Mouse (Mus musculus) embryonic facial prominence, embryonic 13.5 days (tissue): Measurements from ENCODE around the gene Pdgfa. TPM values are rescaled to one million over a fixed set of nuclear protein-coding genes. Genes with fewer than 3 reads are reported as not detected.
A peak's percentile ranks its signal among the peaks of the same experiment; 100 is the strongest.

ENCODE experiments used
- ATAC-seq: fragments of 200-750 bp; cut with Nextera tagmentation; 2 replicates; pipeline ENCODE4 v1.8.0; 2017; ENCODE audit warnings: low read depth; ENCODE audit not compliant: insufficient number of reproducible peaks, insufficient read depth, low FRiP score, low TSS enrichment
- H3K27ac ChIP-seq: fragments of 300-500 bp; sonication (generic); 2 replicates; pipeline ENCODE4 v1.5.1; 2015; ENCODE audit warnings: moderate library complexity, mild to moderate bottlenecking, inconsistent platforms
- H3K27me3 ChIP-seq: fragments of 300-500 bp; sonication (generic); 2 replicates; pipeline ENCODE4 v1.6.1; 2015; ENCODE audit warnings: mild to moderate bottlenecking, inconsistent platforms
- H3K36me3 ChIP-seq: fragments of 300-500 bp; sonication (generic); 2 replicates; pipeline ENCODE4 v1.6.1; 2015; ENCODE audit warnings: mild to moderate bottlenecking, inconsistent platforms
- H3K4me1 ChIP-seq: fragments of 300-500 bp; sonication (generic); 2 replicates; pipeline ENCODE4 v1.6.1; 2015; ENCODE audit warnings: inconsistent platforms
- H3K4me2 ChIP-seq: fragments of 300-500 bp; sonication (generic); 2 replicates; pipeline ENCODE4 v1.6.1; 2015; ENCODE audit warnings: moderate library complexity, mild to moderate bottlenecking, inconsistent platforms
- H3K4me3 ChIP-seq: fragments of 300-500 bp; sonication (generic); 2 replicates; pipeline ENCODE4 v1.5.1; 2015; ENCODE audit warnings: mild to moderate bottlenecking, inconsistent platforms
- H3K9ac ChIP-seq: fragments of 300-500 bp; sonication (generic); 2 replicates; pipeline ENCODE4 v1.6.1; 2015; ENCODE audit warnings: mild to moderate bottlenecking, inconsistent platforms
- H3K9me3 ChIP-seq: fragments of 300-500 bp; sonication (generic); 2 replicates; pipeline ENCODE4 v1.6.1; 2016; ENCODE audit warnings: inconsistent platforms
- WGBS: fragments of 180-500 bp; shearing (Covaris S2); methylation state at CpG from one replicate; pipeline ENCODE4 v1.1.7; 2015; ENCODE audit warnings: mixed read lengths; 5-methylcytosine and 5-hydroxymethylcytosine counted together
- polyA plus RNA-seq: library from polyadenylated mRNA; unstranded; fragments of >200 nt; fragmentation: Nextera tagmentation; extraction: Ambion mirVana; gene quantifications from 2 replicates; pipeline ENCODE4 v1.2.1, GENCODE M21; 2015

The Pdgfa gene
- polyA plus RNA-seq, 1 experiment from 2014 or later = 58.6 TPM

- peaks cover 20% of the 10 kb centered on the region for H3K27me3 ChIP-seq
- H3K4me2 ChIP-seq = peak overlapping the region; percentile 23
- ATAC-seq = no peak
- H3K27ac ChIP-seq = peak overlapping the region; percentile 80
- no peak overlapping the region for H3K4me3 ChIP-seq
- 9% methylated on average over 18 of the region's 18 CpGs for WGBS
- H3K9me3 ChIP-seq = no peaks in the 10 kb centered on the region
- H3K4me1 ChIP-seq = peaks cover 28% of the 10 kb centered on the region
- no peaks in the 10 kb centered on the region for H3K36me3 ChIP-seq
- H3K9ac ChIP-seq = peak overlapping the region; percentile 28; the same call in 1 of the 2 replicates
These were observed 64.4 kb downstream of the Pdgfa start for GRCm38 (mm10) chr5:138932460-138933432.

GRCm38 (mm10) chr5:138931836-138932235, 65.3 kb downstream of the Pdgfa start:
- H3K4me1 ChIP-seq = peaks cover 28% of the 10 kb centered on the region
- peak overlapping the region; percentile 23; the same call in 1 of the 2 replicates for H3K4me2 ChIP-seq
- ATAC-seq = no peak
- H3K4me3 ChIP-seq = no peak overlapping the region
- H3K27ac ChIP-seq = peak overlapping the region; percentile 83
- peak overlapping the region; percentile 28; the same call in 1 of the 2 replicates for H3K9ac ChIP-seq
- no peaks in the 10 kb centered on the region for H3K9me3 ChIP-seq
- WGBS = 13% methylated on average over 13 of the region's 13 CpGs
- H3K36me3 ChIP-seq = no peaks in the 10 kb centered on the region
- H3K27me3 ChIP-seq = peaks cover 20% of the 10 kb centered on the region

GRCm38 (mm10) chr5:138929879-138930507, 67.2 kb downstream of the Pdgfa start:
- 43% methylated on average over 10 of the region's 10 CpGs for WGBS
- no peak overlapping the region for H3K4me2 ChIP-seq
- no peaks in the 10 kb centered on the region for H3K36me3 ChIP-seq
- H3K27ac ChIP-seq = peak overlapping the region; percentile 83
- ATAC-seq = 0 out of 2 replicates have a peak, but pooled peaks have one; percentile 48
- no peak overlapping the region for H3K4me3 ChIP-seq
- H3K4me1 ChIP-seq = peaks cover 28% of the 10 kb centered on the region
- H3K27me3 ChIP-seq = peaks cover 20% of the 10 kb centered on the region
- H3K9me3 ChIP-seq = no peaks in the 10 kb centered on the region
- H3K9ac ChIP-seq = no peak overlapping the region

Other genes with a start within 250 kb of the Pdgfa start
- gene Fam20c, start 242.9 kb downstream of the Pdgfa start, polyA plus RNA-seq = 2.9 and 5.3 TPM in 2 replicates
- gene Gm5294, start 177.3 kb downstream of the Pdgfa start, polyA plus RNA-seq = not detected in 2 replicates
- 27.7 and 31.1 TPM in 2 replicates for gene Prkar1b, start 152.6 kb upstream of the Pdgfa start, polyA plus RNA-seq
- gene Dnaaf5, start 152.9 kb upstream of the Pdgfa start, polyA plus RNA-seq = 4.4 and 4.6 TPM in 2 replicates
- 51.5 and 53.0 TPM in 2 replicates for gene Sun1, start 203.3 kb upstream of the Pdgfa start, polyA plus RNA-seq